Mouse (Mus musculus): ENCODE measurements around the gene Arhgef33. TPM values are rescaled to one million over a fixed set of nuclear protein-coding genes. Genes with fewer than 3 reads are reported as not detected.

The Arhgef33 gene
- polyA plus RNA-seq, 1 experiment = not detected

DNA sequence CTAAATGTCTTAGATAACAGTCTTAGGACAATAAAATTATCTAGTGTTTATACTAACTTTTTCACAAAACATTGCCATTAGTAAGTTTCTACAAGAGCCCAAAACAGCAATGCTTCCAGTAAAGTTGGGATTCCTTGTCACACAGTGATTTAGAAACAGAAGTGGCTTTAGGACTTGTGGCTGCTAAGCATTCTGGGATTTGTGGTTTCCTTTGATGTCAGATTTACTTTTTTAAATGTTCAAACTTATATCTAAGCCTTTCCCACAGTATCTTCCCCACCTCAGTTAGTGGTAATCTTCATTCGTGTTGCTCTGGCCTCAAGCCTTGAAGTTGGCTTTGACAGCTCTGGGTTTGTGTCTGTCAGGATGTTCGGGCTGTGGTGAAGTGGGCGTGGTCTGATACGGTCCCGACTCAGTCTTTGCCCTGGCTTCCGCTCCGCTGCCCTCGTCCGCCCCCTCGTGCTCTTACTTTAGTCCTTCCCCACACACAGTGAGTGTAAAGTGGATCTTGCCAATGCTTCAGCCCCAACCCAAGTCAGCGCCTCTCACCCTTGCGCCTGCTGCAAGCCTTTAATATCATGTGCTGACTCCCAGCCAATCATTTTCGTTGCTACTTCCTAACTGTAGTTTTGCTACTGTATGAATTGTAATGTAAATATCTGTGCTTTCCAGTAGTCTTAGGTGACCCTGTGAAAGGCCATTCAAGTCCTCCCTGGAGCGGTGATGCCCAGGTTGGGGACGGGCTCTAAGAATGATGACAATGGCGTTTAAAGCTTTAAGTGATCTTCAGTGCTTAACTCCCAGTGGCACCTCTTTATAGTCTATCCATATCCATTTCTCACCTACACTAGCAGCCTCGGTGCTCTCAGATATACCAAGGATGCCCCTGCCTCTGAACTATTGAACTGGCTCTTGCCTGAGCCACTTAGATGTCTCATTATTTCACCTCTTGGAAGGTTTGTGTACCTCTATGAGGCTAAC lies 84.5 kb downstream of the Arhgef33 start:
- H3K79me2 ChIP-seq (ENCODE audit: control insufficient read depth, insufficient read depth) = no peaks in the 10 kb centered on the region
- H3K4me3 ChIP-seq (ENCODE audit: insufficient read depth, poor library complexity, severe bottlenecking) = no peak overlapping the region
- H3K36me3 ChIP-seq (ENCODE audit: control insufficient read depth, insufficient read depth) = no peaks in the 10 kb centered on the region
- H3K27me3 ChIP-seq (ENCODE audit: control insufficient read depth, insufficient read depth, insufficient read length) = no peaks in the 10 kb centered on the region
- H3K79me3 ChIP-seq (ENCODE audit: low read depth) = no peaks in the 10 kb centered on the region
- TF ChIP-seq FOSL1 (IDR thresholded peaks at IDR 0.05; ENCODE audit: insufficient read depth, low read length, poor library complexity, severe bottlenecking) = no peak
- TF ChIP-seq MYOG (IDR thresholded peaks at IDR 0.05; ENCODE audit: control insufficient read depth, extremely low read depth, insufficient read length) = no peak
- no peak for TF ChIP-seq MAX (IDR thresholded peaks at IDR 0.05)
- no peak for TF ChIP-seq CEBPB (IDR thresholded peaks at IDR 0.05; ENCODE audit: low read depth)
- TF ChIP-seq MYOD1 (IDR thresholded peaks at IDR 0.05; ENCODE audit: control insufficient read depth, insufficient read length, low read depth) = no peak
- TF ChIP-seq CTCF (IDR thresholded peaks at IDR 0.05; ENCODE audit: control insufficient read depth, insufficient read depth, insufficient read length) = no peak
- no peak overlapping the region for H3ac ChIP-seq (ENCODE audit: control insufficient read depth, insufficient read length, low read depth)

DNA sequence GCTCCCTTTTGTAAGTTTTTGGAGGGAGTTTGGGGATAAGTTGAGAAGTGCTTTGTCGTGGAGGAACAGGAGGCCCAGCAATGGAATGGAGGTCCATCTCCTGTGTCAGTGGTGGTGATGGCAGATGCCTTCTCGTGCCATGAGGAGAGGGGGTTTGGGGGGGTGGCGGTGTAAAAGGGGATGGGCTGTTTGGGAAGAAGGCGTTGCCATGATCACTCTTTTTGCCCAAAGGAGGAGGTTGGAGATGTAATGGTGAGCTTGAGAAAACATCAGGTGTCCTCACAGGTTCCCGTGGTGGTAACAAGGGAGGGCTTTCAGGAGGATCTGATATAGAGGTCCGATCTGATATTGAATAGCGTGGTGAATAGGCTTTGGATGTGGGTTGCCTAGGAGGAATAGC lies 91.0 kb downstream of the Arhgef33 start:
- Histone ChIP-seq H3K79me3 (ENCODE audit: low read depth) (no peaks in the 10 kb centered on the region), H3K36me3 (ENCODE audit: control insufficient read depth, insufficient read depth) (peaks cover 24% of the 10 kb centered on the region), H3K79me2 (ENCODE audit: control insufficient read depth, insufficient read depth) (no peaks in the 10 kb centered on the region), H3ac (ENCODE audit: control insufficient read depth, insufficient read length, low read depth) (no peak overlapping the region), H3K4me3 (ENCODE audit: insufficient read depth, poor library complexity, severe bottlenecking) (no peak overlapping the region), H3K27me3 (ENCODE audit: control insufficient read depth, insufficient read depth, insufficient read length) (no peaks in the 10 kb centered on the region)
- TF ChIP-seq MAX (IDR thresholded peaks at IDR 0.05) = no peak
- no peak for TF ChIP-seq MYOG (IDR thresholded peaks at IDR 0.05; ENCODE audit: control insufficient read depth, extremely low read depth, insufficient read length)
- TF ChIP-seq CTCF (IDR thresholded peaks at IDR 0.05; ENCODE audit: control insufficient read depth, insufficient read depth, insufficient read length) = no peak
- no peak for TF ChIP-seq CEBPB (IDR thresholded peaks at IDR 0.05; ENCODE audit: low read depth)
- no peak for TF ChIP-seq MYOD1 (IDR thresholded peaks at IDR 0.05; ENCODE audit: control insufficient read depth, insufficient read length, low read depth)
- TF ChIP-seq USF1 (IDR thresholded peaks at IDR 0.05; ENCODE audit: low read depth) = no peak
- no peak for TF ChIP-seq FOSL1 (IDR thresholded peaks at IDR 0.05; ENCODE audit: insufficient read depth, low read length, poor library complexity, severe bottlenecking)

DNA sequence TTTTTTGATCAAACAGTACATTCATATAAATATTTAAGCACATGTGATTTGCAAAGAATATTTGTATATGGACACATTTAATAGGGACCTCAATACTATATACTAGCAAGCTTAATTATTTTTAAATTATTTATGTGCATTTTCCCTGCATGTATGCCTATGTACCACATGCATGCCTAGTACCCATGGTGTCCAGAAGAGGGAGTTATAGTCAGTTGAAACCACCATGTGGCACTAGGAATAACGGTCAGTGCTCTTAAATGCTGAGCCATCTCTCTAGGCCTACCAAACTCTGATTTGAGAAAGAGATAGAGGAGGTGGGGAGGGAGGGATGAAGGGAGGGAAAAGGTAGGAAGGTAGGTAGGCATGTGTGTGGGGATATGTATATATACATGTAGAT lies 104.0 kb downstream of the Arhgef33 start:
- H3K36me3 ChIP-seq (ENCODE audit: control insufficient read depth, insufficient read depth) = peaks cover 63% of the 10 kb centered on the region
- H3K4me3 ChIP-seq (ENCODE audit: insufficient read depth, poor library complexity, severe bottlenecking) = no peak overlapping the region
- H3K27me3 ChIP-seq (ENCODE audit: control insufficient read depth, insufficient read depth, insufficient read length) = no peaks in the 10 kb centered on the region
- TF ChIP-seq MYOD1 (IDR thresholded peaks at IDR 0.05; ENCODE audit: control insufficient read depth, insufficient read length, low read depth) (no peak), CTCF (IDR thresholded peaks at IDR 0.05; ENCODE audit: control insufficient read depth, insufficient read depth, insufficient read length) (no peak)
- no peaks in the 10 kb centered on the region for H3K79me2 ChIP-seq (ENCODE audit: control insufficient read depth, insufficient read depth)
- H3ac ChIP-seq (ENCODE audit: control insufficient read depth, insufficient read length, low read depth) = no peak overlapping the region
- no peaks in the 10 kb centered on the region for H3K79me3 ChIP-seq (ENCODE audit: low read depth)

DNA sequence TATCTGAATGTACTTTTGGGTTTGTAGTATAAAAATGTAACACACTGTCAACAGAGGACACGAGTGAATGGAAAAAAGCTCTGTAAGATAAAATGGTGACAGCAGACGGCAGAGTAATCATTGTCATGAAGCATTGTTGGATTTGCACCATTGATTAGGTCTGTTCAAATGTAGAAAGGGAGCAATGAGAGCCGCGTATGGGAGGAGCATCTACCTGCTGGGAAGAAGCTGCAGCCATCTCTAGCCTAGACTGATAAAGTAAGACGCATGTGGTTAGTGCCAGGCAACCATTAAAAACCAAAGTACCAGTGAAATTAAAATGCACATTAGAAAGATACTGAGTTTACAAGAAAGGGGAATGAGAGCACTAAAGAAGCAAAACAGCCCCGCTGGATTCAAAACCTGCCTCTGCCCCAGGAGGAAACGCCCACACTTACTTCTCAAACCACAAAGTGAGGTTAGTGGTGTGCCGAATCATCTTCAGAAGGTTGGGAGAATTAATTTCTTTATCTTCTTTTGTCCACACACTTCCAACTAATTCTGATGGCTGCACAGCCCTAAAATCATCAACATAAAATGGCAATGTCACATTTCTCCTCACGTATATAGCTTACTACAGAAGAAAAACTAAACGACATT lies 111.5 kb downstream of the Arhgef33 start:
- H3K36me3 ChIP-seq (ENCODE audit: control insufficient read depth, insufficient read depth) = peaks cover 48% of the 10 kb centered on the region
- no peaks in the 10 kb centered on the region for H3K79me2 ChIP-seq (ENCODE audit: control insufficient read depth, insufficient read depth)
- H3K27me3 ChIP-seq (ENCODE audit: control insufficient read depth, insufficient read depth, insufficient read length) = no peaks in the 10 kb centered on the region
- no peak overlapping the region for H3K4me3 ChIP-seq (ENCODE audit: insufficient read depth, poor library complexity, severe bottlenecking)
- TF ChIP-seq MYOD1 (IDR thresholded peaks at IDR 0.05; ENCODE audit: control insufficient read depth, insufficient read length, low read depth) = no peak
- no peak for TF ChIP-seq MAX (IDR thresholded peaks at IDR 0.05)
- TF ChIP-seq CEBPB (IDR thresholded peaks at IDR 0.05; ENCODE audit: low read depth) = no peak
- TF ChIP-seq CTCF (IDR thresholded peaks at IDR 0.05; ENCODE audit: control insufficient read depth, insufficient read depth, insufficient read length) = no peak
- no peak for TF ChIP-seq FOSL1 (IDR thresholded peaks at IDR 0.05; ENCODE audit: insufficient read depth, low read length, poor library complexity, severe bottlenecking)
- no peak for TF ChIP-seq USF1 (IDR thresholded peaks at IDR 0.05; ENCODE audit: low read depth)
- H3K79me3 ChIP-seq (ENCODE audit: low read depth) = no peaks in the 10 kb centered on the region
- no peak overlapping the region for H3ac ChIP-seq (ENCODE audit: control insufficient read depth, insufficient read length, low read depth)

DNA sequence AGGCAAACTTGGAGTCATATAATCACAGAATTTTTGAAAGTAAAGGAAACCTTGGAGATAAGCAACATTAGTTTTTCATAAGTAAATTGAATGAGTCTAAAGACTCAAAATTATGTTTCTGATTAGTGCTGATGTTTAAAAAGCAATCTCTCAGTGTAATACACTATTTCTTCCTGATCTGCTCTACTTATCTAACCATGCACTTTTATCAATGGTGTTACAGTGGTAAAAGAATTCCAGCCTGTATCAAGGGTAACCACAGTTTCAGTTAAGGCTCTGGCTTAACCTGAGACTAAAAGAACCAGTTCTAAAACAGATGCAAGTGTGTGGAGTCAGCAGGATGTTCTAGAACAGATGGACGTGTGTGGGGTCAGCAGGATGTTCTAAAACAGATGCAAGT lies 113.8 kb downstream of the Arhgef33 start:
- no peak overlapping the region for H3ac ChIP-seq (ENCODE audit: control insufficient read depth, insufficient read length, low read depth)
- no peaks in the 10 kb centered on the region for H3K27me3 ChIP-seq (ENCODE audit: control insufficient read depth, insufficient read depth, insufficient read length)
- H3K36me3 ChIP-seq (ENCODE audit: control insufficient read depth, insufficient read depth) = peaks cover 39% of the 10 kb centered on the region
- no peaks in the 10 kb centered on the region for H3K79me2 ChIP-seq (ENCODE audit: control insufficient read depth, insufficient read depth)
- no peak overlapping the region for H3K4me3 ChIP-seq (ENCODE audit: insufficient read depth, poor library complexity, severe bottlenecking)
- TF ChIP-seq FOSL1 (IDR thresholded peaks at IDR 0.05; ENCODE audit: insufficient read depth, low read length, poor library complexity, severe bottlenecking) = no peak
- no peak for TF ChIP-seq MYOG (IDR thresholded peaks at IDR 0.05; ENCODE audit: control insufficient read depth, extremely low read depth, insufficient read length)
- TF ChIP-seq CTCF (IDR thresholded peaks at IDR 0.05; ENCODE audit: control insufficient read depth, insufficient read depth, insufficient read length) = no peak
- no peak for TF ChIP-seq USF1 (IDR thresholded peaks at IDR 0.05; ENCODE audit: low read depth)
- no peak for TF ChIP-seq MAX (IDR thresholded peaks at IDR 0.05)
- TF ChIP-seq CEBPB (IDR thresholded peaks at IDR 0.05; ENCODE audit: low read depth) = no peak
- no peak for TF ChIP-seq MYOD1 (IDR thresholded peaks at IDR 0.05; ENCODE audit: control insufficient read depth, insufficient read length, low read depth)
- H3K79me3 ChIP-seq (ENCODE audit: low read depth) = no peaks in the 10 kb centered on the region

Measured in C2C12 (cell line).